Comparison of ENCODE assay signal across 18 mouse cellular contexts in the genomic region with DNA sequence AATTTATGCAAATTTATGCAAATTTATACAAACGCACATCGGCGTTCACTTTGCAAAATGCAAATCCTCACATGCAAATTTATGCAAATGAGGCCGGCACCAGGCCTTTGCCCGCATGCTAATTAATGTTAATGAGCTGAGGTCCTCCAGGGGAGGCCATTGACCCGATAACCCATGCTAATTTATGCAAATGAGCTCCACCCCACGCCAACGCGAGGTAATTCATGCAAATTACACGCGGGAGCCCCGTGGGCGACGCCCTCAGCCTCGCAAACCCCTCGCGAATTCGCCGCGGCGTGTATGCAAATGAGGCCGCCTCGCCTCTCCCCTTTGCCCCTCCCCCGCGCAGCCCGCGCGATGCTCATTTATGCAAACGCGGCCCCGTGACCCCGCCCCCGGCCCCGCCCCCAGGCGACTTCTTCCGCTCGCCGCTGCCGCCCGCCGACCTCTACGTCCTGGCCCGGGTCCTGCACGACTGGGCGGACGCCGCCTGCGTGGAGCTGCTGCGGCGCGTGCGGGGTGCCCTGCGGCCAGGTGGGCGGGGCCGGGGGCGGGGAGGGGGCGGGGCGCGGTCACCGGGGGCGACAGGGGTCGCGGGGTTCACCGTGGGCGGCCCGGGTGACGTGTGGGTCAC. TPM values are rescaled to one million over a fixed set of nuclear protein-coding genes. Genes with fewer than 3 reads are reported as not detected.
DNase-seq lines count a peak whose midpoint lies in the region; ATAC-seq lines count a peak whose summit lies in the region.
"Had no signal": no experiment of that assay in that cellular context is flagged by ENCODE, and none has a peak within 500 bp of the region (broad histone marks: within the 10 kb centered on the region; RNA-seq: fewer than 3 reads in every experiment).

No protein-coding gene starts in this region.

- peak overlapping the region; percentile 11; the same call in 1 of the 2 replicates for H3K4me3 ChIP-seq in hindbrain, embryonic 10.5 days
- no peak overlapping the region for H3K4me3 ChIP-seq in hindbrain, embryonic 16.5 days (ENCODE audit: low read length)
- no peak overlapping the region for H3K4me3 ChIP-seq in midbrain, embryonic 14.5 days (replicated peaks; ENCODE audit: low read depth, low read length)
- no peak overlapping the region for H3K4me3 ChIP-seq in midbrain, embryonic 16.5 days (ENCODE audit: low read depth, low read length)
- no peak overlapping the region for H3K4me3 ChIP-seq in intestine, embryonic 14.5 days (ENCODE audit: low read depth, low read length)
- H3K4me3 ChIP-seq: erythroblast, embryonic 14.5 days; left cerebral cortex, adult 2 months; liver, embryonic 13.5 days had no signal

- 94% methylated on average over 67 of the region's 67 CpGs for WGBS in hindbrain, embryonic 10.5 days
- 85% methylated on average over 67 of the region's 67 CpGs for WGBS in hindbrain, embryonic 16.5 days
- WGBS in midbrain, embryonic 14.5 days: 90% methylated on average over 67 of the region's 67 CpGs
- WGBS in midbrain, embryonic 16.5 days: 90% methylated on average over 40 of the region's 67 CpGs
- WGBS in intestine, embryonic 14.5 days: 94% methylated on average over 67 of the region's 67 CpGs

- ATAC-seq in hindbrain, embryonic 16.5 days: no peak
- no peak for ATAC-seq in midbrain, embryonic 14.5 days (ENCODE audit: low FRiP score, low TSS enrichment)
- ATAC-seq in midbrain, embryonic 16.5 days: no peak
- ATAC-seq in intestine, embryonic 14.5 days (replicated peaks; ENCODE audit: low FRiP score, low TSS enrichment, low read depth): no peak

- H3K36me3 ChIP-seq in hindbrain, embryonic 10.5 days: peaks cover 51% of the 10 kb centered on the region
- H3K36me3 ChIP-seq in hindbrain, embryonic 16.5 days (ENCODE audit: control insufficient read depth, insufficient read depth, low read length): peaks cover 15% of the 10 kb centered on the region
- H3K36me3 ChIP-seq in midbrain, embryonic 14.5 days (ENCODE audit: control insufficient read depth, insufficient read depth, low read length): peaks cover 13% of the 10 kb centered on the region; the same call in 1 of the 2 replicates
- H3K36me3 ChIP-seq in midbrain, embryonic 16.5 days (ENCODE audit: control insufficient read depth, insufficient read depth, low read length): peaks cover 20% of the 10 kb centered on the region
- H3K36me3 ChIP-seq in intestine, embryonic 14.5 days (ENCODE audit: control insufficient read depth, insufficient read depth, low read length): no peaks in the 10 kb centered on the region

- peaks cover 55% of the 10 kb centered on the region for H3K9me3 ChIP-seq in hindbrain, embryonic 10.5 days
- peaks cover 48% of the 10 kb centered on the region for H3K9me3 ChIP-seq in hindbrain, embryonic 16.5 days (ENCODE audit: control insufficient read depth, low read length)
- peaks cover 48% of the 10 kb centered on the region for H3K9me3 ChIP-seq in midbrain, embryonic 14.5 days (ENCODE audit: control insufficient read depth, low read length)
- H3K9me3 ChIP-seq in midbrain, embryonic 16.5 days (replicated peaks; ENCODE audit: control insufficient read depth, low read length, poor library complexity, severe bottlenecking): peaks cover 43% of the 10 kb centered on the region
- peaks cover 48% of the 10 kb centered on the region for H3K9me3 ChIP-seq in intestine, embryonic 14.5 days (ENCODE audit: control insufficient read depth, low read length)

- H3K4me1 ChIP-seq in hindbrain, embryonic 10.5 days (replicated peaks): no peaks in the 10 kb centered on the region
- no peaks in the 10 kb centered on the region for H3K4me1 ChIP-seq in hindbrain, embryonic 16.5 days (ENCODE audit: control insufficient read depth, insufficient read depth, low read depth, low read length)
- no peaks in the 10 kb centered on the region for H3K4me1 ChIP-seq in midbrain, embryonic 14.5 days (ENCODE audit: control insufficient read depth, insufficient read depth, low read length)
- H3K4me1 ChIP-seq in midbrain, embryonic 16.5 days (ENCODE audit: control insufficient read depth, insufficient read depth, low read length): no peaks in the 10 kb centered on the region
- H3K4me1 ChIP-seq in intestine, embryonic 14.5 days (replicated peaks; ENCODE audit: control insufficient read depth, insufficient read depth, low read length): no peaks in the 10 kb centered on the region
- H3K4me1 ChIP-seq: liver, embryonic 13.5 days had no signal

- no peak overlapping the region for H3K4me2 ChIP-seq in hindbrain, embryonic 16.5 days (ENCODE audit: low read length)
- no peak overlapping the region for H3K4me2 ChIP-seq in midbrain, embryonic 14.5 days (ENCODE audit: low read length)
- H3K4me2 ChIP-seq in midbrain, embryonic 16.5 days (ENCODE audit: low read length): no peak overlapping the region
- no peak overlapping the region for H3K4me2 ChIP-seq in intestine, embryonic 14.5 days (ENCODE audit: low read length)
- H3K4me2 ChIP-seq: liver, embryonic 13.5 days had no signal

- H3K27ac ChIP-seq in hindbrain, embryonic 10.5 days: no peak overlapping the region
- no peak overlapping the region for H3K27ac ChIP-seq in hindbrain, embryonic 16.5 days (ENCODE audit: low read depth, low read length)
- no peak overlapping the region for H3K27ac ChIP-seq in midbrain, embryonic 14.5 days (replicated peaks; ENCODE audit: low read depth, low read length)
- H3K27ac ChIP-seq in midbrain, embryonic 16.5 days (ENCODE audit: low read length): no peak overlapping the region
- H3K27ac ChIP-seq in intestine, embryonic 14.5 days (ENCODE audit: low read depth): no peak overlapping the region
- H3K27ac ChIP-seq: left cerebral cortex, adult 2 months; liver, embryonic 13.5 days had no signal

- H3K27me3 ChIP-seq in hindbrain, embryonic 10.5 days (ENCODE audit: insufficient read depth, poor library complexity, severe bottlenecking): no peaks in the 10 kb centered on the region
- H3K27me3 ChIP-seq in hindbrain, embryonic 16.5 days (replicated peaks; ENCODE audit: control insufficient read depth, insufficient read depth, low read length): no peaks in the 10 kb centered on the region
- H3K27me3 ChIP-seq in midbrain, embryonic 14.5 days (ENCODE audit: control insufficient read depth, insufficient read depth, low read length): no peaks in the 10 kb centered on the region
- H3K27me3 ChIP-seq in midbrain, embryonic 16.5 days (ENCODE audit: control insufficient read depth, insufficient read depth, low read depth, low read length): no peaks in the 10 kb centered on the region
- no peaks in the 10 kb centered on the region for H3K27me3 ChIP-seq in intestine, embryonic 14.5 days (replicated peaks; ENCODE audit: control insufficient read depth, insufficient read depth, low read length)
- H3K27me3 ChIP-seq: liver, embryonic 13.5 days had no signal

- peak; percentile 0 for DNase-seq in adrenal gland, postnatal 36 days
- no peak for DNase-seq in adrenal gland, adult 18-20 months (ENCODE audit: low spot score in 2 of 2)
- DNase-seq in hindbrain, embryonic 10.5 days (ENCODE audit: low spot score): no peak
- DNase-seq in midbrain, embryonic 14.5 days: peak; percentile 46
- peak; percentile 62 for DNase-seq in intestine, embryonic 14.5 days (ENCODE audit: low spot score)
- DNase-seq in frontal cortex, postnatal 10 days (ENCODE audit: low spot score in 2 of 2): no peak
- DNase-seq: adrenal gland, adult 8-10 months; kidney, postnatal 25 days; liver, embryonic 13.5 days had no signal

- no peak overlapping the region for H3K9ac ChIP-seq in hindbrain, embryonic 16.5 days (ENCODE audit: low read depth, low read length)
- no peak overlapping the region for H3K9ac ChIP-seq in midbrain, embryonic 14.5 days (replicated peaks; ENCODE audit: low read length)
- H3K9ac ChIP-seq in midbrain, embryonic 16.5 days (ENCODE audit: low read depth, low read length): no peak overlapping the region
- no peak overlapping the region for H3K9ac ChIP-seq in intestine, embryonic 14.5 days (ENCODE audit: low read length)
- H3K9ac ChIP-seq: liver, embryonic 13.5 days had no signal

RNA-seq across cellular contexts. Expression of a gene that starts 4.3 kb away (rescaled TPM):
- not detected for total RNA-seq in adrenal gland, postnatal 36 days (2021)
- not detected for total RNA-seq in adrenal gland, adult 18-20 months (2021)
- polyA plus RNA-seq in hindbrain, embryonic 10.5 days (2016; fragmentation: Nextera tagmentation; extraction: Ambion mirVana): not detected in 2 replicates
- polyA plus RNA-seq in hindbrain, embryonic 16.5 days (2015; fragmentation: Nextera tagmentation; extraction: Ambion mirVana): not detected in 2 replicates
- polyA plus RNA-seq in midbrain, embryonic 14.5 days (2014; fragmentation: Nextera tagmentation; extraction: Ambion mirVana): not detected in 2 replicates
- not detected in 2 replicates for polyA plus RNA-seq in midbrain, embryonic 16.5 days (2015; fragmentation: Nextera tagmentation; extraction: Ambion mirVana)
- not detected in 2 replicates for polyA plus RNA-seq in intestine, embryonic 14.5 days (2014; fragmentation: Nextera tagmentation; extraction: Ambion mirVana)
- total RNA-seq: adrenal gland, adult 8-10 months; common myeloid progenitor, adult 5-6 weeks; gastrocnemius, adult 18-20 months; heart, adult 8-10 months; hematopoietic stem cell, adult 5-6 weeks; left cerebral cortex, adult 2 months had no signal
- polyA plus RNA-seq: erythroblast, embryonic 14.5 days; liver, embryonic 13.5 days; testis, adult 2 months had no signal

Comparison
In these comparisons a context has a peak if more than half of its experiments do, and no peak if none do; other contexts are left out.
1. DNase-seq: peak in adrenal gland, postnatal 36 days (2 of 2), midbrain, embryonic 14.5 days (single experiment) and intestine, embryonic 14.5 days (single experiment); none in adrenal gland, adult 18-20 months (0 of 2), hindbrain, embryonic 10.5 days (single experiment) and frontal cortex, postnatal 10 days (0 of 2).